Mouse (Mus musculus) neural tube, embryonic 15.5 days (tissue): ENCODE results near the gene Cacng1. TPM values are rescaled to one million over a fixed set of nuclear protein-coding genes. Genes with fewer than 3 reads are reported as not detected.

Experiments used
- polyA plus RNA-seq: library from polyadenylated mRNA; unstranded; fragments of >200 nt; fragmentation: Nextera tagmentation; extraction: Ambion mirVana; gene quantifications from 2 replicates; pipeline ENCODE4 v1.2.1, GENCODE M21; 2015

Cacng1 gene
- polyA plus RNA-seq, 1 experiment from 2014 or later: 1.9 TPM

Other genes with a start within 250 kb of the Cacng1 start
- gene Pitpnc1, start 245.8 kb downstream of the Cacng1 start, polyA plus RNA-seq: 42.0 and 45.0 TPM in 2 replicates
- gene Psmd12, start 237.0 kb downstream of the Cacng1 start, polyA plus RNA-seq: 151 and 162 TPM in 2 replicates
- 13.5 and 16.4 TPM in 2 replicates for gene Helz, start 168.6 kb downstream of the Cacng1 start, polyA plus RNA-seq
- gene Cacng4, start 78.0 kb upstream of the Cacng1 start, polyA plus RNA-seq: 43.2 and 52.5 TPM in 2 replicates
- 10.8 and 12.6 TPM in 2 replicates for gene Cacng5, start 198.5 kb upstream of the Cacng1 start, polyA plus RNA-seq